Mouse (Mus musculus): Measurements from ENCODE around the gene Bcam. TPM values are rescaled to one million over a fixed set of nuclear protein-coding genes. Genes with fewer than 3 reads are reported as not detected.
A peak's percentile ranks its signal among the peaks of the same experiment; 100 is the strongest.

Bcam gene
- polyA plus RNA-seq, 1 experiment, result 4.5 TPM

GRCm38 (mm10) chr7:19763829-19764477 lies 6.9 kb downstream of the Bcam start:
- no peak overlapping the region for H3K27ac ChIP-seq (ENCODE audit: control insufficient read depth, insufficient read depth, low read depth, low read length)

GRCm38 (mm10) chr7:19762283-19762682 lies 8.5 kb downstream of the Bcam start:
- no peaks in the 10 kb centered on the region for H3K27me3 ChIP-seq (ENCODE audit: control insufficient read depth, insufficient read depth, low read length)
- no peaks in the 10 kb centered on the region for H3K36me3 ChIP-seq (ENCODE audit: control insufficient read depth, insufficient read depth, low read length)
- TF ChIP-seq CTCF (IDR thresholded peaks at IDR 0.05; ENCODE audit: control insufficient read depth, insufficient read depth, insufficient replicate concordance, low read depth, low read length) (no peak), POLR2A (IDR thresholded peaks at IDR 0.05; ENCODE audit: control insufficient read depth, low read depth, low read length) (no peak)
- H3K4me3 ChIP-seq (ENCODE audit: control insufficient read depth, low read depth, low read length), result no peak overlapping the region
- peaks cover 26% of the 10 kb centered on the region for H3K4me1 ChIP-seq (ENCODE audit: control insufficient read depth, insufficient read depth, low read length)
- H3K27ac ChIP-seq (ENCODE audit: control insufficient read depth, insufficient read depth, low read depth, low read length), result no peak overlapping the region

More at GRCm38 (mm10) chr7:19763829-19764477, 6.9 kb downstream of the Bcam start:
- Histone ChIP-seq H3K36me3 (ENCODE audit: control insufficient read depth, insufficient read depth, low read length) (no peaks in the 10 kb centered on the region), H3K27me3 (ENCODE audit: control insufficient read depth, insufficient read depth, low read length) (no peaks in the 10 kb centered on the region), H3K4me3 (ENCODE audit: control insufficient read depth, low read depth, low read length) (no peak overlapping the region), H3K4me1 (ENCODE audit: control insufficient read depth, insufficient read depth, low read length) (peaks cover 26% of the 10 kb centered on the region)
- TF ChIP-seq CTCF (IDR thresholded peaks at IDR 0.05; ENCODE audit: control insufficient read depth, insufficient read depth, insufficient replicate concordance, low read depth, low read length) (no peak), POLR2A (IDR thresholded peaks at IDR 0.05; ENCODE audit: control insufficient read depth, low read depth, low read length) (no peak)

- Histone ChIP-seq H3K27ac (ENCODE audit: control insufficient read depth, insufficient read depth, low read depth, low read length) (no peak overlapping the region), H3K4me1 (ENCODE audit: control insufficient read depth, insufficient read depth, low read length) (peaks cover 21% of the 10 kb centered on the region), H3K27me3 (ENCODE audit: control insufficient read depth, insufficient read depth, low read length) (no peaks in the 10 kb centered on the region), H3K4me3 (ENCODE audit: control insufficient read depth, low read depth, low read length) (no peak overlapping the region), H3K36me3 (ENCODE audit: control insufficient read depth, insufficient read depth, low read length) (no peaks in the 10 kb centered on the region)
- TF ChIP-seq CTCF (IDR thresholded peaks at IDR 0.05; ENCODE audit: control insufficient read depth, insufficient read depth, insufficient replicate concordance, low read depth, low read length) (no peak), POLR2A (IDR thresholded peaks at IDR 0.05; ENCODE audit: control insufficient read depth, low read depth, low read length) (no peak)
Measured at GRCm38 (mm10) chr7:19760021-19760420, 10.8 kb downstream of the Bcam start.

DNA sequence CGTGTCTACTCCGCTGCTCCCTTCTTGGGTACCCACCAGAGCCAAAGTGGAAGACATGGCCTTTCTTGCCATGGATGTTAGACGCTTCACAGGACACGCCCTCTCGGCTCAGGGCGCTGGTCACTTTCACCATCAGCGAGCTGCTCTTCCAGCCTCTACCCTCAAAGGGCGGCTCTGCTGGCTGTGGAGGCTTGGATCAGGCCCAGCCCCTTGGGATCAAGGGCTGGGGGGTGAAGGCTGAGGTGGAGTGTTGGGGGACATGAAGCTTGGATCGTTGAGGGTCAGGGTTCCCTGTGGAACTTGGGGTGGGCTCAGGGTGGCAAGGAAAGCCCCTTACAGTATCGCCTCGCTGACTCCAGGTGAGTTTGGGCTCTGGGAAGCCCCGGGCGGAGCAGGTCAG lies 12.2 kb downstream of the Bcam start:
- no peak for TF ChIP-seq CTCF (IDR thresholded peaks at IDR 0.05; ENCODE audit: control insufficient read depth, insufficient read depth, insufficient replicate concordance, low read depth, low read length)
- TF ChIP-seq POLR2A (IDR thresholded peaks at IDR 0.05; ENCODE audit: control insufficient read depth, low read depth, low read length), result no peak
- Histone ChIP-seq H3K4me3 (ENCODE audit: control insufficient read depth, low read depth, low read length) (no peak overlapping the region), H3K27ac (ENCODE audit: control insufficient read depth, insufficient read depth, low read depth, low read length) (no peak overlapping the region), H3K4me1 (ENCODE audit: control insufficient read depth, insufficient read depth, low read length) (peaks cover 8% of the 10 kb centered on the region), H3K27me3 (ENCODE audit: control insufficient read depth, insufficient read depth, low read length) (no peaks in the 10 kb centered on the region), H3K36me3 (ENCODE audit: control insufficient read depth, insufficient read depth, low read length) (no peaks in the 10 kb centered on the region)

GRCm38 (mm10) chr7:19755851-19756786 lies 14.7 kb downstream of the Bcam start:
- TF ChIP-seq POLR2A (IDR thresholded peaks at IDR 0.05; ENCODE audit: control insufficient read depth, low read depth, low read length) (no peak), CTCF (IDR thresholded peaks at IDR 0.05; ENCODE audit: control insufficient read depth, insufficient read depth, insufficient replicate concordance, low read depth, low read length) (no peak)
- Histone ChIP-seq H3K27me3 (ENCODE audit: control insufficient read depth, insufficient read depth, low read length) (no peaks in the 10 kb centered on the region), H3K36me3 (ENCODE audit: control insufficient read depth, insufficient read depth, low read length) (no peaks in the 10 kb centered on the region), H3K4me3 (ENCODE audit: control insufficient read depth, low read depth, low read length) (no peak overlapping the region), H3K27ac (ENCODE audit: control insufficient read depth, insufficient read depth, low read depth, low read length) (peak overlapping the region; percentile 30; the same call in 1 of the 2 replicates), H3K4me1 (ENCODE audit: control insufficient read depth, insufficient read depth, low read length) (peaks cover 3% of the 10 kb centered on the region; the same call in 1 of the 2 replicates)

DNA sequence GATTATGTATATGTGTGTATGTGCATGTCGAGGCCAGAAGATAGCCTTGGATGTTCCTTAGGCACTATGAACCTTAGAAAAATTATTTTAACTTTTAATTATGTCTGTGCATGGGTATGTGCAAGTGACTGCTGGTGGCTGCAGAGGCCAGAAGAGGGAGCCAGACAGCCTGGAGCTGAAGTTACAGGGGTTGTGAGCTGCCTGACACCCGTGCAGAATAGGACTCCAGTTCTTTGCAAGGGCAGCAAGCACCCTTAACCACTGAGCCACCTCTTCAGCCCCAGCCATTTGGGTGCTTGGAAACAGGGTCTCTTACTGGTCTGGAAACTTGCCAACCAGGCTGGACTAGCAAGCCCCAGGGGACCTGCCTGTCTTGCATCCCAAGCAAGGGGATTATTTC lies 15.8 kb downstream of the Bcam start:
- peaks cover 12% of the 10 kb centered on the region for H3K4me1 ChIP-seq (ENCODE audit: control insufficient read depth, insufficient read depth, low read length)
- H3K4me3 ChIP-seq (ENCODE audit: control insufficient read depth, low read depth, low read length), result no peak overlapping the region
- H3K27ac ChIP-seq (ENCODE audit: control insufficient read depth, insufficient read depth, low read depth, low read length), result no peak overlapping the region
- TF ChIP-seq POLR2A (IDR thresholded peaks at IDR 0.05; ENCODE audit: control insufficient read depth, low read depth, low read length) (no peak), CTCF (IDR thresholded peaks at IDR 0.05; ENCODE audit: control insufficient read depth, insufficient read depth, insufficient replicate concordance, low read depth, low read length) (no peak)
- no peaks in the 10 kb centered on the region for H3K27me3 ChIP-seq (ENCODE audit: control insufficient read depth, insufficient read depth, low read length)
- no peaks in the 10 kb centered on the region for H3K36me3 ChIP-seq (ENCODE audit: control insufficient read depth, insufficient read depth, low read length)

DNA sequence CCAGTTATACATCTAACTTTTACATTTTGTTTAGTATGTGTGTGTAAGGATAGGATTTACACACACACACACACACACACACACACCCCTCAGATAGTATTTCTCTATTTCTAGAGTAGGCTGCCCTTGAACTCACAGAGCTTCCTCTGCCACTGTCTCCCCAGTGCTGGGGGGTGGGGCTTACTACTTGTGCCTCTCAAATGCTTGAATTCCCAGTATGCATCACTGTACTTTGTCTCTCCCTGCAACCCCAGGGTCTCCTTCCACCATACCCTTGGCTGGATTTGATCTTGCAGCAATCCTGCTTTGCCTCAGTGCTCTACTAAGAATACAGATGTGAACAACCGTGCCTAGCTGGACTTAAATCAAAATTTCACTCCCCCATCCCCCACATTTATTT lies 16.8 kb downstream of the Bcam start:
- H3K4me1 ChIP-seq (ENCODE audit: control insufficient read depth, insufficient read depth, low read length), result peaks cover 18% of the 10 kb centered on the region
- H3K36me3 ChIP-seq (ENCODE audit: control insufficient read depth, insufficient read depth, low read length), result no peaks in the 10 kb centered on the region
- no peaks in the 10 kb centered on the region for H3K27me3 ChIP-seq (ENCODE audit: control insufficient read depth, insufficient read depth, low read length)
- 0 out of 2 replicates have a peak overlapping the region, but pooled peaks have one; percentile 4 for H3K27ac ChIP-seq (ENCODE audit: control insufficient read depth, insufficient read depth, low read depth, low read length)
- no peak for TF ChIP-seq POLR2A (IDR thresholded peaks at IDR 0.05; ENCODE audit: control insufficient read depth, low read depth, low read length)
- TF ChIP-seq CTCF (IDR thresholded peaks at IDR 0.05; ENCODE audit: control insufficient read depth, insufficient read depth, insufficient replicate concordance, low read depth, low read length), result no peak
- no peak overlapping the region for H3K4me3 ChIP-seq (ENCODE audit: control insufficient read depth, low read depth, low read length)

Measured in testis, adult 2 months (tissue).